In the genomic region with DNA sequence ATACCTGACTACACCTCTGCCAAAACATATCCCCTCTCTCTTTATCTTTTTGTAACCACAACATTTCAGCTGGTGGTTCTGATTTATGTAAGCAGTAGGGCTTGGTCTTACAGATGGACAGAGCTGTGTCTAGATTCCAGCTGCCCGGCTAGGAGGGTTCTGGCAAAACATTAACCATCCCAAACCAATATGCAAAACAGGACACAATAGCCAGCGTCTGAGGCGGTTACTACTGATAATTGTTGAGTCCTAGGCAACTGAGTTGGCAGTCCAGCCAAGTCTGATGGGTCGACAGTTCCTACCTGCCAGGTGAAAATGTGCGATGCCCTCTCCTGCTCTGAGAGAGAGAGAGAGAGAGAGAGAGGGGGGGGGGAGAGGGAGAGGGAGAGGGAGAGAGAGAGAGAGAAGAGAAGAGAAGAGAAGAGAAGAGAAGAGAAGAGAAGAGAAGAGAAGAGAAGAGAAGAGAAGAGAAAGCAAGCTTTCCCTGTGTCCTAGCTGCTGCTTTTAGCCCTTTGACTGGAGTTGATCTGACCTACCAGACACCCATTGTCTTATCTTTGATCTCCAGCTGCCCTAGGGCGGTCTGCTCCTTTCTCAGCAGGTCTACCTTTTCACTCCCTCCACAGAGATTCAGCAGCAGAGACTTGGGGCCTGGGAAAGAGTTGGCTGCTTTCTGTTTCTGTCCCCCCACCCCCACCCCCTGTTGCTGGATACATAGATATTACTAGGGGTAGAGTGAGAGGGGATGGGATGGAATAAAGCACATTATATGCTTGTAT, we compare ENCODE assay signal across 13 mouse cellular contexts. TPM values are rescaled to one million over a fixed set of nuclear protein-coding genes. Genes with fewer than 3 reads are reported as not detected.
A peak's percentile ranks its signal among the peaks of the same experiment; 100 is the strongest.
DNase-seq lines count a peak whose midpoint lies in the region; ATAC-seq and TF ChIP-seq lines count a peak whose summit lies in the region.
"Had no signal": no experiment of that assay in that cellular context is flagged by ENCODE, and none has a peak within 500 bp of the region (broad histone marks: within the 10 kb centered on the region; RNA-seq: fewer than 3 reads in every experiment).

No protein-coding gene starts in this region.

- peak; percentile 40 for DNase-seq in adrenal gland, postnatal 14 days
- DNase-seq in adrenal gland, adult 2 months, result no peak
- DNase-seq in ES-E14 (ENCODE audit: low read depth, low spot score), result peak; percentile 40
- DNase-seq in kidney, adult 18-20 months, result peak; percentile 63
- DNase-seq in limb, embryonic 10.5 days (ENCODE audit: low spot score), result no peak
- no peak for DNase-seq in retina, embryonic 14.5 days (ENCODE audit: low spot score)
- no peak for DNase-seq in cerebellum, postnatal 10 days
- DNase-seq: gastrocnemius, postnatal 10 days; right cerebral cortex, postnatal 4 days; thymus, postnatal 36 days had no signal

- in situ Hi-C loops in ES-E14 (cut with MboI; ENCODE audit: low sequenced_read_pairs in 2 of 2, unreplicated experiment in 2 of 2), result no loop called here

- WGBS in liver, embryonic 12.5 days (ENCODE audit: insufficient replicate concordance), result 39% methylated on average over 6 of the region's 6 CpGs
- 65% methylated on average over 6 of the region's 6 CpGs for WGBS in limb, embryonic 10.5 days

- H3K4me3 ChIP-seq in ES-E14 (ENCODE audit: insufficient read depth in 1 of 2, low read depth in 1 of 2, low read length in 2 of 2, poor library complexity in 1 of 2, severe bottlenecking in 1 of 2), result no peak overlapping the region
- peak overlapping the region; percentile 38 for H3K4me3 ChIP-seq in liver, embryonic 12.5 days
- H3K4me3 ChIP-seq in limb, embryonic 10.5 days, result no peak overlapping the region
- H3K4me3 ChIP-seq: hindbrain, embryonic 13.5 days; neural tube, embryonic 12.5 days had no signal

- no peak overlapping the region for H3K9ac ChIP-seq in ES-E14 (ENCODE audit: insufficient read depth, low read depth, low read length, poor library complexity, severe bottlenecking)
- H3K9ac ChIP-seq in liver, embryonic 12.5 days, result peak overlapping the region; percentile 65
- H3K9ac ChIP-seq: hindbrain, embryonic 13.5 days; neural tube, embryonic 12.5 days had no signal

- no peaks in the 10 kb centered on the region for H3K36me3 ChIP-seq in ES-E14 (ENCODE audit: control insufficient read depth, insufficient read depth, low read length, poor library complexity, severe bottlenecking)
- no peaks in the 10 kb centered on the region for H3K36me3 ChIP-seq in liver, embryonic 12.5 days
- no peaks in the 10 kb centered on the region for H3K36me3 ChIP-seq in limb, embryonic 10.5 days
- H3K36me3 ChIP-seq: hindbrain, embryonic 13.5 days; neural tube, embryonic 12.5 days had no signal

- H3K9me3 ChIP-seq in ES-E14 (ENCODE audit: control insufficient read depth, insufficient read depth, low read depth, low read length), result no peaks in the 10 kb centered on the region
- H3K9me3 ChIP-seq in liver, embryonic 12.5 days (replicated peaks), result no peaks in the 10 kb centered on the region
- H3K9me3 ChIP-seq in limb, embryonic 10.5 days (replicated peaks), result no peaks in the 10 kb centered on the region
- H3K9me3 ChIP-seq: hindbrain, embryonic 13.5 days; neural tube, embryonic 12.5 days had no signal

- no peaks in the 10 kb centered on the region for H3K4me1 ChIP-seq in ES-E14 (ENCODE audit: control insufficient read depth in 2 of 2, insufficient read depth in 2 of 2, low read length in 2 of 2, poor library complexity in 1 of 2)
- H3K4me1 ChIP-seq in liver, embryonic 12.5 days, result peaks cover 72% of the 10 kb centered on the region
- H3K4me1 ChIP-seq in limb, embryonic 10.5 days, result no peaks in the 10 kb centered on the region
- H3K4me1 ChIP-seq: neural tube, embryonic 12.5 days had no signal

- no peak overlapping the region for H3K27ac ChIP-seq in ES-E14 (ENCODE audit: insufficient read depth, low read depth, low read length, poor library complexity, severe bottlenecking)
- H3K27ac ChIP-seq in liver, embryonic 12.5 days, result peak overlapping the region; percentile 93
- no peak overlapping the region for H3K27ac ChIP-seq in limb, embryonic 10.5 days
- H3K27ac ChIP-seq: hindbrain, embryonic 13.5 days; neural tube, embryonic 12.5 days had no signal

- peak; percentile 98 for ATAC-seq in liver, embryonic 12.5 days

- H3K27me3 ChIP-seq in liver, embryonic 12.5 days (replicated peaks), result peaks cover 14% of the 10 kb centered on the region; the same call in 1 of the 2 replicates
- H3K27me3 ChIP-seq in limb, embryonic 10.5 days (ENCODE audit: low read depth, poor library complexity, severe bottlenecking), result no peaks in the 10 kb centered on the region
- H3K27me3 ChIP-seq: hindbrain, embryonic 13.5 days; neural tube, embryonic 12.5 days had no signal

- H3K4me2 ChIP-seq in liver, embryonic 12.5 days, result peak overlapping the region; percentile 70
- H3K4me2 ChIP-seq: hindbrain, embryonic 13.5 days; neural tube, embryonic 12.5 days had no signal

TF ChIP-seq in ES-E14, 5 proteins besides CTCF, POLR2A, EP300 and RAD21:
- no peak for TF ChIP-seq ZNF384 (IDR thresholded peaks at IDR 0.05; ENCODE audit: low read depth, low read length)
- no peak for TF ChIP-seq MAFK (IDR thresholded peaks at IDR 0.05; ENCODE audit: insufficient read depth, low read depth, low read length)
- no peak for TF ChIP-seq HCFC1 (IDR thresholded peaks at IDR 0.05; ENCODE audit: borderline replicate concordance, insufficient read depth, low read length)
- TF ChIP-seq ZC3H11A (IDR thresholded peaks at IDR 0.05; ENCODE audit: borderline replicate concordance, low read depth, low read length), result no peak
- no peak for TF ChIP-seq CHD2 (IDR thresholded peaks at IDR 0.05; ENCODE audit: low read depth, low read length)

RNA-seq across cellular contexts. Expression of a gene that starts 7.6 kb away (rescaled TPM):
- total RNA-seq in adrenal gland, postnatal 14 days (2021), result 3.0 and 5.0 TPM in 2 replicates
- 1 to 10 TPM; 1.3 to 2.6 TPM for total RNA-seq in adrenal gland, adult 2 months (2021)
- polyA plus RNA-seq in adrenal gland, adult 2 months (2012; rRNA removed), result 0.27 and 0.42 TPM in 2 replicates
- total RNA-seq in ES-E14 (2012; rRNA removed), result 0.90 and 3.0 TPM in 2 replicates
- 0.67 and 0.74 TPM in 2 replicates for polyA plus RNA-seq in liver, embryonic 12.5 days (2016; fragmentation: Nextera tagmentation; extraction: Ambion mirVana)
- polyA plus RNA-seq in limb, embryonic 10.5 days (2016; fragmentation: Nextera tagmentation; extraction: Ambion mirVana), result 1.0 and 1.2 TPM in 2 replicates

RNA-seq across cellular contexts. Expression of a gene that starts 58.7 kb away (rescaled TPM):
- total RNA-seq in adrenal gland, postnatal 14 days (2021), result 13.9 and 20.8 TPM in 2 replicates
- total RNA-seq in adrenal gland, adult 2 months (2021), result 10 to 100 TPM; 13.4 to 19.2 TPM
- 12.6 and 13.0 TPM in 2 replicates for polyA plus RNA-seq in adrenal gland, adult 2 months (2012; rRNA removed)
- 7.9 and 9.6 TPM in 2 replicates for total RNA-seq in ES-E14 (2012; rRNA removed)
- polyA plus RNA-seq in liver, embryonic 12.5 days (2016; fragmentation: Nextera tagmentation; extraction: Ambion mirVana), result 20.7 and 23.8 TPM in 2 replicates
- polyA plus RNA-seq in limb, embryonic 10.5 days (2016; fragmentation: Nextera tagmentation; extraction: Ambion mirVana), result 26.3 and 27.9 TPM in 2 replicates

RNA-seq across cellular contexts. Expression of a gene that starts 58.8 kb away (rescaled TPM):
- total RNA-seq in adrenal gland, postnatal 14 days (2021), result 21.6 and 28.3 TPM in 2 replicates
- total RNA-seq in adrenal gland, adult 2 months (2021), result 10 to 100 TPM; 17.3 to 27.0 TPM
- polyA plus RNA-seq in adrenal gland, adult 2 months (2012; rRNA removed), result 4.5 and 4.6 TPM in 2 replicates
- total RNA-seq in ES-E14 (2012; rRNA removed), result 23.3 and 28.2 TPM in 2 replicates
- 19.8 and 20.6 TPM in 2 replicates for polyA plus RNA-seq in liver, embryonic 12.5 days (2016; fragmentation: Nextera tagmentation; extraction: Ambion mirVana)
- polyA plus RNA-seq in limb, embryonic 10.5 days (2016; fragmentation: Nextera tagmentation; extraction: Ambion mirVana), result 21.3 and 22.7 TPM in 2 replicates

Comparison
In these comparisons a context has a peak if more than half of its experiments do, and no peak if none do; other contexts are left out.
1. DNase-seq: peak in adrenal gland, postnatal 14 days (single experiment), ES-E14 (single experiment) and kidney, adult 18-20 months (single experiment); none in adrenal gland, adult 2 months (single experiment), limb, embryonic 10.5 days (single experiment), retina, embryonic 14.5 days (single experiment) and cerebellum, postnatal 10 days (0 of 2).